Mouse (Mus musculus) midbrain, embryonic 11.5 days (tissue): ENCODE data around the gene Grhl1. TPM values are rescaled to one million over a fixed set of nuclear protein-coding genes. Genes with fewer than 3 reads are reported as not detected.
A peak's percentile ranks its signal among the peaks of the same experiment; 100 is the strongest.

Experiments
- ATAC-seq: fragments of 200-750 bp; cut with Nextera tagmentation; 2 replicates; pipeline ENCODE4 v1.8.0; 2017; ENCODE audit warnings: moderate TSS enrichment, moderate library complexity; ENCODE audit not compliant: low FRiP score
- DNase-seq: peaks from one replicate; pipeline ENCODE4 v3.0.0; 2015; ENCODE audit warnings: low spot score; ENCODE audit errors: missing footprints
- H3K27ac ChIP-seq: fragments of 300-500 bp; sonication (generic); 2 replicates; pipeline ENCODE4 v1.5.1; 2014; ENCODE audit warnings: low read depth, low read length
- H3K27me3 ChIP-seq: fragments of 300-500 bp; sonication (generic); 2 replicates; pipeline ENCODE4 v1.6.1; 2014; ENCODE audit warnings: mild to moderate bottlenecking, low read length, moderate library complexity, mixed read lengths; ENCODE audit not compliant: control insufficient read depth, insufficient read depth
- H3K36me3 ChIP-seq: fragments of 300-500 bp; sonication (generic); 2 replicates; pipeline ENCODE4 v1.6.1; 2014; ENCODE audit warnings: mild to moderate bottlenecking, low read length, moderate library complexity, mixed read lengths; ENCODE audit not compliant: control insufficient read depth, insufficient read depth
- H3K4me1 ChIP-seq: fragments of 300-500 bp; sonication (generic); 2 replicates; pipeline ENCODE4 v1.6.1; 2014; ENCODE audit warnings: low read length; ENCODE audit not compliant: control insufficient read depth, insufficient read depth
- H3K4me2 ChIP-seq: fragments of 300-500 bp; sonication (generic); 2 replicates; pipeline ENCODE4 v1.6.1; 2014; ENCODE audit warnings: mild to moderate bottlenecking, moderate library complexity
- H3K4me3 ChIP-seq: fragments of 300-500 bp; sonication (generic); 2 replicates; pipeline ENCODE4 v1.5.1; 2014; ENCODE audit warnings: low read depth, low read length
- H3K9ac ChIP-seq: fragments of 300-500 bp; sonication (generic); 2 replicates; pipeline ENCODE4 v1.6.1; 2014; ENCODE audit warnings: low read length
- H3K9me3 ChIP-seq: fragments of 300-500 bp; sonication (generic); 2 replicates; pipeline ENCODE4 v1.6.1; 2016; ENCODE audit warnings: low read length; ENCODE audit not compliant: control insufficient read depth
- WGBS: fragments of 180-500 bp; shearing (Covaris S2); extraction: QIAGEN DNeasy Blood & Tissue Kit; methylation state at CpG from one replicate; pipeline ENCODE4 v1.1.7; 2014; 5-methylcytosine and 5-hydroxymethylcytosine counted together
- polyA plus RNA-seq: library from polyadenylated mRNA; unstranded; fragments of >200 nt; fragmentation: Nextera tagmentation; extraction: Ambion mirVana; gene quantifications from 2 replicates; pipeline ENCODE4 v1.2.1, GENCODE M21; 2014

The Grhl1 gene
- polyA plus RNA-seq, 1 experiment from 2014 or later: 0.68 TPM

DNA sequence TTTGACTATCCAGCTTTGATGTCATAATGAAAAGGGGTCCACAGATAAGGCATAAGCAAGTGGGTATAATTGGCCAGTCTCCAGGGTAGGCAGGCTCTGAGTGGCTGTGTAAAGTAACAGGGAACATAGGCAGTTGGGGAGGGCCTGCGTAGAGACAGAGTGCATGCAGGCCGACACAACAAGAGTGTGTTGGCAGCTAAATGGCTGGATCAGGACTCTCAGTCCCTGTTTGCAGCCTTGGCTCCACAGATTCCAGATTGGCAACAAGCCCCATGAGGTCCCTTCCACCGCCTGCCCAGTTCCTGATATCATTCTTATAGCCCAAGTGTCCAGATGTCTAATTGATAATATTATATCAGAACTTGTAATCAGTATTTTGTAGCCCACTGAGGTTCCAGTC, 11.6 kb downstream of the Grhl1 start:
- Histone ChIP-seq H3K4me1 (no peaks in the 10 kb centered on the region), H3K27ac (no peak overlapping the region), H3K36me3 (no peaks in the 10 kb centered on the region), H3K27me3 (no peaks in the 10 kb centered on the region), H3K4me3 (no peak overlapping the region), H3K9ac (no peak overlapping the region), H3K9me3 (no peaks in the 10 kb centered on the region), H3K4me2 (no peak overlapping the region)
- WGBS: 88% methylated on average over 3 of the region's 3 CpGs
- no peak for ATAC-seq
- no peak for DNase-seq

DNA sequence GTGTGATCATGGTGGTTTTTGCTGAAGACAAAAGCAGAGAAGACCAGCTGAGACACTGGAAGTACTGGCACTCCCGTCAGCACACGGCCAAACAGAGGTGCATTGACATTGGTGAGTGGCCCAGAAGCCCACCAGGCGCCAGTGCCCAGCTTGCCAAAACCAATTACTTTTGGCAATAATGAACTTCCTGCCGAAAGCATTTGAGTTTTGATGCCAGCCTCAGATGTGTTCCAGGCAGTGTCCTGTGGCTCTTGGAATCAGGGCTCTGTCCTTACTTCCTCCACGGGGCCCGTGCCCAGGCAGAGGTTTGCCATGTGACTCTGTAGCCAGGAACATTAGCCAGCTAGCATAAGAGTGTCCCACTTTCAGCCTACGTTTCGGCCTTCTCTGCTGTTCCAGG, 12.8 kb downstream of the Grhl1 start:
- H3K27me3 ChIP-seq: no peaks in the 10 kb centered on the region
- ATAC-seq (no peak), DNase-seq (no peak)
- no peak overlapping the region for H3K4me2 ChIP-seq
- no peak overlapping the region for H3K4me3 ChIP-seq
- no peaks in the 10 kb centered on the region for H3K9me3 ChIP-seq
- no peak overlapping the region for H3K27ac ChIP-seq
- H3K36me3 ChIP-seq: no peaks in the 10 kb centered on the region
- 88% methylated on average over 8 of the region's 8 CpGs for WGBS
- H3K4me1 ChIP-seq: no peaks in the 10 kb centered on the region
- no peak overlapping the region for H3K9ac ChIP-seq

DNA sequence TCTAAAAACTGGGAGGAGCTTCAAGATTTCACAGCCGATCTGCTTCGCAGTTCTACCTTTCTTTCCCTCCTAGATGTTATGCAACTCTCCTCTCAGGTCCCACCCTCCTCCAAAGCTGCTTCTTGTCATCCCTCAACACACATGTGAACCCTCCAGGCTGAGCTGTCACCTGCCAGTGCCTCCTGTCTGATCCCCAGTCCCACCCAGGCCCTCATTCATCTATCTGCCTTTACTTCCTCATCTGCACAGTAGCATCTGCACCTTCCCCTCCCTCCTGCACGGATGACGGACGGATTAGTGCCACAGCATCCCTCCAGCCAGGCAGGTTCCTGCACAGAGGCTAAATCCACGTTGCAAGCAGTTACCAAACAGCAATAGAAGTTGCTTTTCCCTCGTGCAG, 14.1 kb downstream of the Grhl1 start:
- 70% methylated on average over 7 of the region's 7 CpGs for WGBS
- H3K4me3 ChIP-seq: no peak overlapping the region
- no peak overlapping the region for H3K9ac ChIP-seq
- DNase-seq: no peak
- H3K27ac ChIP-seq: no peak overlapping the region
- no peaks in the 10 kb centered on the region for H3K9me3 ChIP-seq
- no peaks in the 10 kb centered on the region for H3K4me1 ChIP-seq
- H3K4me2 ChIP-seq: no peak overlapping the region
- H3K36me3 ChIP-seq: no peaks in the 10 kb centered on the region
- ATAC-seq: no peak
- H3K27me3 ChIP-seq: no peaks in the 10 kb centered on the region

DNA sequence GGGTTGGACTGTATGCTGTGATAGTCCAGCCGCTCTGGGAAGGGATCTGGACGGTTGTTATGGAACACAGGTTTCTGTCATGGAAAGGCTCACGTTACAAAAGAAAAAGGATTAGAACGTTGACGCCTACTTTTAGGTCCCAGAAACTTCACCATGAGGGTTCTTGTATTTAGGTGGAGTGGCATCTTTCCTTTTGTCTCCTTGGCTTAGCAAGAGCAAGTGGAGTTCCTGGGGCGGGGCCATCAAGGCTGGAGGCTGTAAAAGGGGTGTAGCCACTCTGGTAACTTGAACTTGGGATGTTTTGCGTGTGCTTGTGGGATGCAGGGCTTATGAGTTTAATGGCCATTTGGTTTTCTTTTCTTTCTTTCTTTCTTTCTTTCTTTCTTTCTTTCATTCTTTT, 18.3 kb downstream of the Grhl1 start:
- H3K9me3 ChIP-seq: no peaks in the 10 kb centered on the region
- no peak overlapping the region for H3K4me2 ChIP-seq
- no peak overlapping the region for H3K27ac ChIP-seq
- H3K4me1 ChIP-seq: peaks cover 7% of the 10 kb centered on the region
- DNase-seq (no peak), ATAC-seq (no peak)
- no peaks in the 10 kb centered on the region for H3K36me3 ChIP-seq
- 78% methylated on average over 7 of the region's 7 CpGs for WGBS
- no peak overlapping the region for H3K4me3 ChIP-seq
- no peaks in the 10 kb centered on the region for H3K27me3 ChIP-seq
- H3K9ac ChIP-seq: no peak overlapping the region

DNA sequence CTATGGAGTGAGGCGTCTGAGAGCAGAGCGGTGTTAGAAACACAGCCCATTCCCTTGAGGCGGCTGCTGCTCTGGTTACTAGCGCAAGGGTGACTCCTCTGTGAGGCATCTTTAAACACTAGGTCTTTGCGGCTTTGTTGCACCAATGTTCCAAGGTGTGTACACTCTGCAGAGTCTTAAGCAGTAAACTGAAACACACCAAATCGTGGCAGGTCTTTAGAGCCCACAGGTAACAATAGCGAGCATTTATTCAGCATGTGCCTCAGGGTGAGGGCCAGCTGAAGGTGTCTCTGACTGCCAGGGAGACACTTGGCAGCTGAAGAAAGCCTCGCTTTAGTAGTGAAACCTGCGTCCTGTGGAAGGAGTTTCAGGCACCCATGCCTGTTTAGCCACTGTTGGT, 20.0 kb downstream of the Grhl1 start:
- no peak for ATAC-seq
- Histone ChIP-seq H3K36me3 (no peaks in the 10 kb centered on the region), H3K4me2 (no peak overlapping the region), H3K9ac (no peak overlapping the region), H3K4me3 (no peak overlapping the region), H3K27ac (no peak overlapping the region), H3K4me1 (peaks cover 7% of the 10 kb centered on the region), H3K9me3 (no peaks in the 10 kb centered on the region), H3K27me3 (no peaks in the 10 kb centered on the region)
- WGBS: 84% methylated on average over 9 of the region's 9 CpGs
- DNase-seq: no peak

DNA sequence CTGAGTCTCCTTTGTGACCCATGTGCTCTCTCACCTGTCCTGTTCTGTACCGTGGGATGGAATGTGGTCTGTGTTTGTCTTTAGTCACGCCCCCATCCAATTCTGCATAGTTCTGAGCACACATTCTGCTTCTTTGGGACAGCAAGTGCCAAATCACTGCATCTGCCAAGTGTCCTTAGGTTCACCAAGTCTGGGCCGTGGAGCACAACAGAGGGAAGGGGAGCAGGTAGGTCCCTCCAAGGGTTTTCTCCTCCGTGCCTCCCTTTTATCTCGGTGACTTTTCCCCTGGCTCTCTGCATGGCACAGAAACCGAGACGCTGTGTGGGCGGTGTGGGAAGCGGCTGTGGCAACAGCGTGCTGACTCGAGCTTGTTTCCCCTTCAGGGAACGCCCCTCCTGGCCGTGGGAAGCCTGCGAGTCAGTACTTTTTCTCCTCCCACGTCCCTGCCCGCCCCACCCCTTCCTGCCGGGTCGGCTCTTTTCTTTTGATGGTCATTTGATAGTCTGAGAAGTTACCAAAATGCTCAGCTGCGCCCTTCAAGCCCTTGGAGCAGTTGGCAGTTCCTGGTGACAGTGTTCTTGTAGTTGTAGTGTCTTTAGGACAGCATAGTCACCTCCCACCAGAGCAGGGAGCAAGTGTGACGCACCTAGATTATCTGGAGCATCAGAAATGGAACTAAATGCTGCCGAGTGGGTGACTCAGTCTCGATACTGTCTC, 21.0 kb downstream of the Grhl1 start:
- ATAC-seq: peak; percentile 19; the same call in 1 of the 2 replicates
- Histone ChIP-seq H3K27me3 (no peaks in the 10 kb centered on the region), H3K4me2 (0 out of 2 replicates have a peak overlapping the region, but pooled peaks have one; percentile 17), H3K36me3 (no peaks in the 10 kb centered on the region), H3K27ac (no peak overlapping the region), H3K4me1 (peaks cover 7% of the 10 kb centered on the region), H3K9me3 (no peaks in the 10 kb centered on the region), H3K4me3 (no peak overlapping the region), H3K9ac (no peak overlapping the region; the same call in 1 of the 2 replicates)
- DNase-seq: peak; percentile 89
- WGBS: 27% methylated on average over 22 of the region's 22 CpGs

DNA sequence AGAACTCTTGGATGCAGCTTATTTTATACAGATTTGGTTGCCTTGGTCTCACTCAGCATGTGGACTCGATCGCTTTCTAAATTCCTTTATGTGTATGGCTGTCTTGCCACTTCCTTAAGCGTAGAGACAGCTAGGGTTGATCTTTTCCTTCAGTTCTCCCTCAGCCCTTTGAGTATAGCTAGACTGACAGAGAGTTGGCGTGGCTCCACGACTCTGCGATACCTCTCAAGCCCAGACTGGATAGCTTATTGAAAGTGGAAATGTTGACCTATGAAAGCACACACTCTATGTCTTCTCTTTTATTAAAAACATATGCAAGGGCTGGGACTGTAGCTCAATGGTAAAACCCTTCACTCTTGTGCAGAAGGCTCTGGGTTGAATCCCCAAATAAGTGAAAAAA, 25.3 kb downstream of the Grhl1 start:
- H3K36me3 ChIP-seq: no peaks in the 10 kb centered on the region
- H3K4me1 ChIP-seq: peaks cover 7% of the 10 kb centered on the region
- 86% methylated on average over 6 of the region's 6 CpGs for whole genome bisulfite sequencing
- no peaks in the 10 kb centered on the region for H3K27me3 ChIP-seq
- H3K9me3 ChIP-seq: no peaks in the 10 kb centered on the region
- ATAC-seq: no peak
- no peak overlapping the region for H3K4me2 ChIP-seq
- H3K27ac ChIP-seq: no peak overlapping the region
- no peak overlapping the region for H3K4me3 ChIP-seq
- no peak for DNase-seq
- H3K9ac ChIP-seq: no peak overlapping the region

DNA sequence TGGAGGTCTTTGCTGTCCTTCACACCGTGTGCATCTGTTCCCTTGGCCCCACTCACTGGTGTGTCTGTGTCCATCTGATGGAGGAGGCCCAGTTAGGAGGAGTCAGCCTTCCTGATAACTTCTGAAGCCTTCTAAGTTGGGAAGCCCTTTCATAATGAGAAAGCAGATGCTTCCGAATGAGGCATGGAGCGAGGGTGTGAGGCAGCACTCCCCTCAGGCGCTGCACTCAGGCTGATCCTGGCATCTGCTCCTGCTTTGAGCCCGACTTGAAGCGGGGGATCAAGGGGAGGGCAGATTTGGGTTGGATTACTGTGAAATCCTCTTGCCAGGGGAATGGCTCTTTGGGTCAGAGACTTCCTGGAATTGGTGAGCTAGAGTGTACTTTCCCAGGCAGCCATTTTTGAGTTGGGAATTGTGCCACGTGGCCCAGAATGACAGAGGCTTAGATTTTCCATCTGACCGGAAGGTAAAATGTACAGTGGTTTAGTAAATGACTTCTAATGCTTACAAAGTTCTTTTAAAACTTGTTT, 27.3 kb downstream of the Grhl1 start:
- Histone ChIP-seq H3K27ac (no peak overlapping the region), H3K4me3 (no peak overlapping the region), H3K36me3 (no peaks in the 10 kb centered on the region), H3K27me3 (no peaks in the 10 kb centered on the region), H3K4me1 (no peaks in the 10 kb centered on the region), H3K4me2 (no peak overlapping the region), H3K9ac (no peak overlapping the region), H3K9me3 (no peaks in the 10 kb centered on the region)
- 70% methylated on average over 8 of the region's 8 CpGs for WGBS
- DNase-seq (no peak), ATAC-seq (no peak)

DNA sequence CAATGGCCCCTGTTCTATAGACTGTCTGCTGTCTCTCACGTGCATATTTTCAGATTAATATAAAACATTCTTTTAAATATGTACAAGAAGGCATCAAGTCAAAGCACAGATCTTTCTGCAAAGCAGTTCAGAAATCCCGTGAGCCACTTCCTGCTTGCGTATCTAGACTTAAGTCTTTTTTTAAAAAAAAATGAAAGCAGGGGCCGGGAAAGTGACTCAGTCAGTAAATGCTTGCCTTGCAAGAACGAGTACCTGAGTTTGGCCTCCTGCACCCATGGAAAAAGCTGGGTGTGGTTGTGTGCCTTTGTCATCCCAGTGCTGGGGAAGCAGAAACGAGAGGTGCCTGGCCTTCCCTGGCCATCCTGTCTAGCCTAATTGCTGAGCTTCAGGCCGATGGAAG, 28.0 kb downstream of the Grhl1 start:
- H3K27ac ChIP-seq: no peak overlapping the region
- H3K27me3 ChIP-seq: no peaks in the 10 kb centered on the region
- H3K9ac ChIP-seq: no peak overlapping the region
- H3K4me1 ChIP-seq: no peaks in the 10 kb centered on the region
- WGBS: 89% methylated on average over 7 of the region's 7 CpGs
- DNase-seq: no peak
- H3K9me3 ChIP-seq: no peaks in the 10 kb centered on the region
- no peaks in the 10 kb centered on the region for H3K36me3 ChIP-seq
- no peak overlapping the region for H3K4me2 ChIP-seq
- no peak for ATAC-seq
- no peak overlapping the region for H3K4me3 ChIP-seq
